Mouse (Mus musculus) hindbrain, embryonic 15.5 days (tissue): ENCODE data around the gene St6galnac4. TPM values are rescaled to one million over a fixed set of nuclear protein-coding genes. Genes with fewer than 3 reads are reported as not detected.

Source experiments
- ATAC-seq: fragments of 200-750 bp; cut with Nextera tagmentation; 2 replicates; pipeline ENCODE4 v1.8.0; 2017; ENCODE audit warnings: low read depth, moderate number of reproducible peaks, moderate TSS enrichment; ENCODE audit not compliant: low FRiP score
- H3K27ac ChIP-seq: fragments of 300-500 bp; sonication (generic); replicated peaks from 2 replicates; pipeline ENCODE4 v1.5.1; 2015; ENCODE audit warnings: mild to moderate bottlenecking, inconsistent platforms
- H3K27me3 ChIP-seq: fragments of 300-500 bp; sonication (generic); 2 replicates; pipeline ENCODE4 v1.6.1; 2015; ENCODE audit warnings: control low read depth, inconsistent platforms
- H3K36me3 ChIP-seq: fragments of 300-500 bp; sonication (generic); 2 replicates; pipeline ENCODE4 v1.6.1; 2015; ENCODE audit warnings: control low read depth, inconsistent platforms
- H3K4me1 ChIP-seq: fragments of 300-500 bp; sonication (generic); replicated peaks from 2 replicates; pipeline ENCODE4 v1.6.1; 2015; ENCODE audit warnings: control low read depth, inconsistent platforms
- H3K4me2 ChIP-seq: fragments of 300-500 bp; sonication (generic); 2 replicates; pipeline ENCODE4 v1.6.1; 2015; ENCODE audit warnings: moderate library complexity, mild to moderate bottlenecking, inconsistent platforms
- H3K4me3 ChIP-seq: fragments of 300-500 bp; sonication (generic); 2 replicates; pipeline ENCODE4 v1.5.1; 2015; ENCODE audit warnings: mild to moderate bottlenecking, inconsistent platforms
- H3K9ac ChIP-seq: fragments of 300-500 bp; sonication (generic); 2 replicates; pipeline ENCODE4 v1.6.1; 2015; ENCODE audit warnings: inconsistent platforms
- H3K9me3 ChIP-seq: fragments of 300-500 bp; sonication (generic); 2 replicates; pipeline ENCODE4 v1.6.1; 2016; ENCODE audit warnings: control low read depth, inconsistent platforms
- WGBS: fragments of 180-500 bp; shearing (Covaris S2); methylation state at CpG from one replicate; pipeline ENCODE4 v1.1.7; 2015; 5-methylcytosine and 5-hydroxymethylcytosine counted together
- polyA plus RNA-seq: library from polyadenylated mRNA; unstranded; fragments of >200 nt; fragmentation: Nextera tagmentation; extraction: Ambion mirVana; gene quantifications from 2 replicates; pipeline ENCODE4 v1.2.1, GENCODE M21; 2015

Gene St6galnac4
- polyA plus RNA-seq, 1 experiment from 2014 or later, result 41.9 TPM

- Histone ChIP-seq H3K27me3 (peaks cover 10% of the 10 kb centered on the region), H3K9me3 (no peaks in the 10 kb centered on the region), H3K27ac (peak within 1 kb of the TSS; percentile 46), H3K9ac (peak within 1 kb of the TSS; percentile 59), H3K36me3 (no peaks in the 10 kb centered on the region), H3K4me1 (peaks cover 33% of the 10 kb centered on the region), H3K4me3 (peak within 1 kb of the TSS; percentile 54), H3K4me2 (peak within 1 kb of the TSS; percentile 94)
- WGBS, result 84% methylated on average over 6 of the region's 6 CpGs
- no peak for ATAC-seq
Measured at GRCm38 (mm10) chr2:32574497-32574896, 12.4 kb upstream of the St6galnac4 start, which contains the start of gene Pip5kl1. Gene Pip5kl1, plus strand, starts transcription at chr2:32574797.

GRCm38 (mm10) chr2:32574901-32575585 lies 11.9 kb upstream of the St6galnac4 start:
- Histone ChIP-seq H3K4me2 (peak overlapping the region; percentile 94), H3K9me3 (no peaks in the 10 kb centered on the region), H3K36me3 (no peaks in the 10 kb centered on the region), H3K27ac (peak overlapping the region; percentile 46), H3K9ac (peak overlapping the region; percentile 59), H3K4me3 (peak overlapping the region; percentile 54), H3K4me1 (peaks cover 33% of the 10 kb centered on the region), H3K27me3 (peaks cover 16% of the 10 kb centered on the region)
- WGBS, result 1% methylated on average over 26 of the region's 26 CpGs
- ATAC-seq, result no peak

- H3K36me3 ChIP-seq, result no peaks in the 10 kb centered on the region
- peak within 1 kb of the TSS; percentile 59 for H3K9ac ChIP-seq
- peaks cover 17% of the 10 kb centered on the region for H3K27me3 ChIP-seq
- H3K27ac ChIP-seq, result peak within 1 kb of the TSS; percentile 46
- WGBS, result 5% methylated on average over 28 of the region's 28 CpGs
- peak; percentile 81 for ATAC-seq
- peak within 1 kb of the TSS; percentile 94 for H3K4me2 ChIP-seq
- peak within 1 kb of the TSS; percentile 54 for H3K4me3 ChIP-seq
- no peaks in the 10 kb centered on the region for H3K9me3 ChIP-seq
- H3K4me1 ChIP-seq, result peaks cover 29% of the 10 kb centered on the region
Measured at GRCm38 (mm10) chr2:32575586-32576160, 11.2 kb upstream of the St6galnac4 start, which contains the start of gene 9430097D07Rik. Gene 9430097D07Rik, minus strand, starts transcription at chr2:32575684.

GRCm38 (mm10) chr2:32576532-32576931 lies 10.4 kb upstream of the St6galnac4 start:
- 91% methylated on average over 9 of the region's 9 CpGs for WGBS
- no peak overlapping the region for H3K27ac ChIP-seq
- peak overlapping the region; percentile 94; the same call in 1 of the 2 replicates for H3K4me2 ChIP-seq
- peaks cover 30% of the 10 kb centered on the region for H3K4me1 ChIP-seq
- peaks cover 17% of the 10 kb centered on the region for H3K27me3 ChIP-seq
- H3K36me3 ChIP-seq, result no peaks in the 10 kb centered on the region
- H3K4me3 ChIP-seq, result peak overlapping the region; percentile 54; the same call in 1 of the 2 replicates
- ATAC-seq, result no peak
- H3K9ac ChIP-seq, result 0 out of 2 replicates have a peak overlapping the region, but pooled peaks have one; percentile 59
- no peaks in the 10 kb centered on the region for H3K9me3 ChIP-seq

GRCm38 (mm10) chr2:32578146-32579046 lies 8.5 kb upstream of the St6galnac4 start:
- Histone ChIP-seq H3K27me3 (peaks cover 17% of the 10 kb centered on the region), H3K4me1 (peaks cover 36% of the 10 kb centered on the region), H3K9me3 (no peaks in the 10 kb centered on the region), H3K4me2 (no peak overlapping the region), H3K36me3 (no peaks in the 10 kb centered on the region), H3K4me3 (no peak overlapping the region), H3K27ac (no peak overlapping the region), H3K9ac (no peak overlapping the region)
- 46% methylated on average over 25 of the region's 30 CpGs for WGBS
- ATAC-seq, result no peak

GRCm38 (mm10) chr2:32581450-32582095 lies 5.3 kb upstream of the St6galnac4 start:
- H3K9ac ChIP-seq, result no peak overlapping the region

GRCm38 (mm10) chr2:32582830-32583799 lies 3.8 kb upstream of the St6galnac4 start:
- Histone ChIP-seq H3K9me3 (no peaks in the 10 kb centered on the region), H3K4me3 (peak overlapping the region; percentile 19), H3K27ac (peak overlapping the region; percentile 58), H3K9ac (peak overlapping the region; percentile 6; the same call in 1 of the 2 replicates), H3K36me3 (no peaks in the 10 kb centered on the region), H3K27me3 (peaks cover 9% of the 10 kb centered on the region), H3K4me1 (peaks cover 38% of the 10 kb centered on the region), H3K4me2 (peak overlapping the region; percentile 56)
- ATAC-seq, result peak; percentile 73
- 14% methylated on average over 37 of the region's 37 CpGs for WGBS

More at GRCm38 (mm10) chr2:32581450-32582095, 5.3 kb upstream of the St6galnac4 start:
- peak overlapping the region; percentile 34 for H3K4me3 ChIP-seq
- ATAC-seq, result peak; percentile 60
- H3K4me2 ChIP-seq, result peak overlapping the region; percentile 50
- H3K9me3 ChIP-seq, result no peaks in the 10 kb centered on the region
- peak overlapping the region; percentile 39; the same call in 1 of the 2 replicates for H3K27ac ChIP-seq
- WGBS, result 26% methylated on average over 19 of the region's 19 CpGs
- peaks cover 17% of the 10 kb centered on the region for H3K27me3 ChIP-seq
- H3K36me3 ChIP-seq, result no peaks in the 10 kb centered on the region
- H3K4me1 ChIP-seq, result peaks cover 24% of the 10 kb centered on the region

GRCm38 (mm10) chr2:32585149-32585714 lies 1.7 kb upstream of the St6galnac4 start:
- H3K36me3 ChIP-seq, result no peaks in the 10 kb centered on the region
- no peak overlapping the region for H3K9ac ChIP-seq
- peaks cover 57% of the 10 kb centered on the region for H3K4me1 ChIP-seq
- H3K27ac ChIP-seq, result no peak overlapping the region
- no peak overlapping the region for H3K4me2 ChIP-seq
- no peak for ATAC-seq
- H3K4me3 ChIP-seq, result no peak overlapping the region
- 83% methylated on average over 7 of the region's 7 CpGs for WGBS
- no peaks in the 10 kb centered on the region for H3K9me3 ChIP-seq
- no peaks in the 10 kb centered on the region for H3K27me3 ChIP-seq

- no peak for ATAC-seq
- Histone ChIP-seq H3K36me3 (no peaks in the 10 kb centered on the region), H3K4me2 (peak overlapping the region; percentile 70), H3K4me1 (peaks cover 45% of the 10 kb centered on the region), H3K9me3 (no peaks in the 10 kb centered on the region), H3K4me3 (peak overlapping the region; percentile 60), H3K27ac (no peak overlapping the region), H3K27me3 (no peaks in the 10 kb centered on the region), H3K9ac (peak overlapping the region; percentile 65)
- 53% methylated on average over 9 of the region's 9 CpGs for WGBS
Measured at GRCm38 (mm10) chr2:32587731-32588321, 931 bp downstream of the St6galnac4 start.
